Mouse (Mus musculus): ENCODE measurements around the gene Ppm1m. TPM values are rescaled to one million over a fixed set of nuclear protein-coding genes. Genes with fewer than 3 reads are reported as not detected.

Ppm1m gene
- total RNA-seq, 2 experiments from 2014 or later: 5.1 to 5.5 TPM

- intact Hi-C loops (cut with DNase I; ENCODE audit: low total_unique reads): no loop called here
- DNase-seq: no peak
Observed at GRCm38 (mm10) chr9:106167703-106168102, 31.8 kb downstream of the Ppm1m start.

- DNase-seq: no peak
- intact Hi-C loops (cut with DNase I; ENCODE audit: low total_unique reads): no loop called here
Observed at GRCm38 (mm10) chr9:106167241-106167640, 32.3 kb downstream of the Ppm1m start.

- no peak for DNase-seq
- intact Hi-C loops (cut with DNase I; ENCODE audit: low total_unique reads): no loop called here
Observed at GRCm38 (mm10) chr9:106166709-106167108, 32.8 kb downstream of the Ppm1m start.

- DNase-seq: no peak
- intact Hi-C loops (cut with DNase I; ENCODE audit: low total_unique reads): no loop called here
Observed at GRCm38 (mm10) chr9:106160426-106160825, 39.1 kb downstream of the Ppm1m start.

- DNase-seq: peak; percentile 97
- intact Hi-C loops (cut with DNase I; ENCODE audit: low total_unique reads): loop anchor here (10.0 kb wide), 1 partner anchor 115 kb away; no protein-coding TSS in a partner anchor
Observed at GRCm38 (mm10) chr9:106159784-106160301, 39.7 kb downstream of the Ppm1m start.

- intact Hi-C loops (cut with DNase I; ENCODE audit: low total_unique reads): loop anchor here (10.0 kb wide), 1 partner anchor 116 kb away; no protein-coding TSS in a partner anchor
- DNase-seq: no peak
Observed at GRCm38 (mm10) chr9:106159237-106159636, 40.3 kb downstream of the Ppm1m start.

- intact Hi-C loops (cut with DNase I; ENCODE audit: low total_unique reads): loop anchor here (10.0 kb wide), 1 partner anchor 117 kb away; no protein-coding TSS in a partner anchor
- no peak for DNase-seq
Observed at GRCm38 (mm10) chr9:106158037-106158491, 41.5 kb downstream of the Ppm1m start, which contains the start of gene Glyctk. Gene Glyctk, minus strand, starts transcription at chr9:106158138.

- intact Hi-C loops (cut with DNase I; ENCODE audit: low total_unique reads): loop anchor here (10.0 kb wide), 1 partner anchor 117 kb away; no protein-coding TSS in a partner anchor
- no peak for DNase-seq
Observed at GRCm38 (mm10) chr9:106157623-106157925, 42.0 kb downstream of the Ppm1m start.

- intact Hi-C loops (cut with DNase I; ENCODE audit: low total_unique reads): loop anchor here (10.0 kb wide), 1 partner anchor 118 kb away; no protein-coding TSS in a partner anchor
Observed at GRCm38 (mm10) chr9:106156921-106157622, 42.5 kb downstream of the Ppm1m start.

GRCm38 (mm10) chr9:106156419-106156818 is 43.1 kb downstream of the Ppm1m start:
- intact Hi-C loops (cut with DNase I; ENCODE audit: low total_unique reads): loop anchor here (10.0 kb wide), 1 partner anchor 118 kb away; no protein-coding TSS in a partner anchor
- DNase-seq: peak; percentile 22

More at GRCm38 (mm10) chr9:106156921-106157622, 42.5 kb downstream of the Ppm1m start:
- no peak for DNase-seq

GRCm38 (mm10) chr9:106154106-106154505 is 45.4 kb downstream of the Ppm1m start:
- no peak for DNase-seq
- intact Hi-C loops (cut with DNase I; ENCODE audit: low total_unique reads): loop anchor here (10.0 kb wide), 1 partner anchor 121 kb away; no protein-coding TSS in a partner anchor

GRCm38 (mm10) chr9:106149399-106149754 is 50.2 kb downstream of the Ppm1m start:
- no peak for DNase-seq
- intact Hi-C loops (cut with DNase I; ENCODE audit: low total_unique reads): no loop called here

GRCm38 (mm10) chr9:106148541-106149398 is 50.8 kb downstream of the Ppm1m start:
- intact Hi-C loops (cut with DNase I; ENCODE audit: low total_unique reads): no loop called here
- no peak for DNase-seq

GRCm38 (mm10) chr9:106147851-106148431 is 51.6 kb downstream of the Ppm1m start:
- no peak for DNase-seq
- intact Hi-C loops (cut with DNase I; ENCODE audit: low total_unique reads): no loop called here

- no peak for DNase-seq
- intact Hi-C loops (cut with DNase I; ENCODE audit: low total_unique reads): no loop called here
Observed at GRCm38 (mm10) chr9:106147281-106147680, 52.3 kb downstream of the Ppm1m start.

- intact Hi-C loops (cut with DNase I; ENCODE audit: low total_unique reads): no loop called here
- no peak for DNase-seq
Observed at GRCm38 (mm10) chr9:106145582-106145981, 54.0 kb downstream of the Ppm1m start.

Measured in gastrocnemius, postnatal 14 days (tissue).